Mouse (Mus musculus) liver, adult 10 weeks (tissue): ENCODE measurements around the gene Psmd9. TPM values are rescaled to one million over a fixed set of nuclear protein-coding genes. Genes with fewer than 3 reads are reported as not detected.

Experiments used
- polyA plus RNA-seq: library from polyadenylated mRNA; stranded (reverse); fragments of 350-450 nt; fragmentation: Illumina TruSeq; extraction: RNeasy Lipid Tissue Mini Kit (QIAGEN cat#74804); gene quantifications from one replicate; pipeline ENCODE4 v1.2.3, GENCODE M21; 2014; ENCODE audit warnings: low read depth, low replicate concordance

Psmd9 gene
- polyA plus RNA-seq = 7.9 TPM

DNA sequence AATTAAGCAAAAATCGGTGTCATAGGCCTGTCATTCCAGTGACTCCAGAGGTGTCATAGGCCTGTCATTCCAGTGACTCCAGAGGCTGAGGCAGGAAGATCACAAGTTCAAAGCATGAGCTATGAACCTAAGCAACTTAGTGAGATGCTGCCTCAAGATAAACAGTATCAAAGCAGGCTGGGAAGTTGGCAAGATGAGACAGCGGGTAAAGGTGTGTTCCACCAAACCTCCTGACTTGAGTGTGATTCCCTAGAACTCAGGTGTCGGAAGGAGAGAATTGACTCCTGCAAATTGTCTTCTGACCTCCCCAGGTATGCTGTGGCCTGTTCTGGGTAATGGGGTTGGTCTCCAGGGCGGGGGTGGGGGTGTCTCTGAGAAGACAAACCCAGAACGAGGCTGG is at the start of gene Psmd9:
Psmd9 (plus strand) TSS at position 130 of the 400 bp plus-strand sequence.

DNA sequence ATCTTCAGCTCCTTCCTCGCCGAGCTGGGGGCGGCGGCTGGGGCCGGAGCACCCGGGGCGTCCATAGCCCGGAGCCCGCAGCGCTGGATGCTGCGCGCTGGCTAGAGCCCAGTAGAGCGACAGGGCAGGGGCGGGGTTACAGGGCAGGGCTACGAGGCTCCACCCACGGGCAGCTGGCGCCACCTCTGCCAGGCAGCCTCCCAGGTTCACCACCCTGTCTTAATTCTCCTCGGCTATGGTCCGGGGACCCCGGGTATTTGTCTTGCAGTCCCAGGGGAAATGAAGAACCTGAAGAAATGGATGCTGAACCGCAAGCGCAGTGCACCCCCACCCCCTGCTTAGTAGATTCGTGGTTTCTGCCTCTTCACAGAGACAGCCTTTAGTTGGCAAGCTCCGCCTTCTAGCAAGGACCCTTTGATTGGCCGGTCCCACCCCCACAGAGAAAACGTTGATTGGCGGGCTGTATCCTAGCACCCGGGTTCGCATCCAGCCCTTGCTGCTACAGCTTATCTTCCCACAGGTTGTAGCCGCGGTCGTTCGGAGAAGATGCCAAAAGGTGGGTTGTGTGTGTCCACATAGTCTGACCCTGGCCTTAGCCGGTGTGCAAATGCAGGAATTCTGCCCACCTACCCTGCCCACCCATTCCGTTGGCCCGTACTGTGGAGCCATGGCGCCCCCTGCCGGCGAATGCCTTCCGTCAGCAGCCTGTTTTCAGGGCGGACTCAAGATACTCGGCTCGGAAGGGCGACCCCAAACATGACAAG is 36.7 kb upstream of the Psmd9 start, which contains the start of gene Rhof:
Rhof (minus strand) TSS at position 385 of the 764 bp plus-strand sequence.

DNA sequence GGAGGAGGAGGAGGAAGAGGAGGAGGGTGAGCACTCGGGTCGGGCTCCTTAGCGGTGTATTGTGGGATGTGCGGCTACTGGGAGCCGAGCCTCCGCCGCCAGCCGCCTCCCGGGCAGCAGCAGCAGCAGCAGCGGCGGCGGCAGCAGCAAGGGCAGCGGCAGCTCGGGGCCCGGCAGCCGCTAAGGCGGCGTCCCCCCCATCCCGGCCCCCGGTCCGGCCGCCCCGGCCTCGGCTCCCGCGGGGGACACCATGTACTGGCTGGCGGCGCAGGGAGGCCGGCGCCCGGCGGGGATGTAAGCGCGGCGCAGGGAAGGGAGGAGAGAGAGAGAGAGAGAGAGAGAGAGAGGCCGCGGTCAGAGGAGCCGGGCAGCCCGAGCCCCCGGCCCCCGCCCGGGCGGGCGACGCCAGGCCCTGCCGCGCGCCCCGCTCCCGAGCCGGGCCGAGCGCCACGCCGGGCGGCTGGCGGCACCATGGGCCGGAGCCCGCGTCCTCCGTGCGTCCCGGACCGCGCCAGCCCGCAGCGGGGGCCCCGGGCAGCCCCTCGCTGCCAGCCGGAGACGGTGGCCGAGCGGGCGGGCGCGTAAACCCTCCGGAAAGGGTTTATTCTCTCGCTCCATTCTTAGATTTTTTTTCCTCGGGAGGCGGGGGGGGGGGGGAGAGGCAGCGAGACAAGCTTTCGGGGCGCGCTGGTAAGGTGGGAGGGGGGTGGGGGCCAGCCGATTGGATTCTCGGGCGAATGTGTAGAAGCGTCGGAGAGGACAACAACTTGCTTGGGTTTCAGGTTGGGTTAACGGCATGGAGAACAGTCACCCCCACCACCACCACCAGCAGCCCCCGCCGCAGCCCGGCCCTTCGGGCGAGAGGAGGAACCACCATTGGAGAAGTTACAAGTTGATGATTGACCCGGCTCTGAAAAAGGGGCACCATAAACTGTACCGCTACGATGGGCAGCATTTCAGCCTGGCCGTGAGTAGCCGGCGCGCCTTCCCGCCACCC is 26.8 kb upstream of the Psmd9 start, which contains the start of gene Setd1b:
Setd1b (plus strand) TSS at position 33 of the 997 bp plus-strand sequence.

DNA sequence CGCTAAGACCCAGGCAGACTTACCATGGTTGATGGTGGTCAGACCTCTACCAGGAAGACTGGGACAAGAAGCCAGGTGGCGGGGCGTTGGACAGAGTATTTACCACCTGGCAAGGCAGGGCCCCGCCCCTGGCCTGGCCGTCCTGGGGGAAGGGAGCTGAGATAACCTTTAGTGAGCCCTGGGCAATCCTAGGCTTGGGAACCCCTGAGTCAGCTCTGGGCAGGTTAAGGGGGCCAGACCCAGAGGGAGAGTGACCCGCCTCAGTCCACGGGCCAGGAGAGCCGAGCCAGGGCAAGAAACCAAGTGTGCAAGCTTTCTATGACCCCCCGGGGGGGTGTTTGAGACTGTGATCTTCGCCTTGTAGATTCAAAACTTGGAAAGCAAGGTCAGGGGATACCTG is 13.4 kb downstream of the Psmd9 start, which contains the start of gene Hpd:
Hpd (minus strand) TSS at position 77 of the 400 bp plus-strand sequence.

DNA sequence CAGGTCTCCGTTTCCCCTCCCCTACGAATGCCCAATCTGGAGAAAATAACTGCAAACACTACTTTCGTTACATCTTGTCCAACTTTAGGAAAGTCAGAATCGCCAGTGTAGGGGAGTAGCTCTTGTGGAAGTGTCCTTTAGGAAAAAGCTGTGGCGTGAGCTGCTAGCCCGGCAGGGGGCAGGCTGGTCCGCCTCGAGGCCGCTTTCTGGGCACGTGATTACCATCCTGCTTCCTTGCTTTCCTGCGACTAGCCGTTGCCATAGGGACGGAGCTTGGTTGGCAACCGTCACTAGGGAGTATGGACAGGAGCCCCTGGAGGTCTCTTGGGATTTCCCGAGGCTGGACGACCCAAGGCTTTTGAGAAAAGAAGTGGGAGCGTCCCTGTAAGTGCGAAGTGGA is 82.6 kb downstream of the Psmd9 start, which contains the start of gene Wdr66:
Wdr66 (plus strand) TSS at position 269 of the 400 bp plus-strand sequence.

Other genes with a start within 250 kb of the Psmd9 start
- 4.8 TPM for gene Kdm2b, start 179.6 kb upstream of the Psmd9 start, polyA plus RNA-seq
- gene Orai1, start 154.3 kb upstream of the Psmd9 start, polyA plus RNA-seq = 0.74 TPM
- gene Morn3, start 122.4 kb upstream of the Psmd9 start, polyA plus RNA-seq = not detected
- gene Tmem120b, start 101.0 kb upstream of the Psmd9 start, polyA plus RNA-seq = 1.9 TPM
- not detected for gene Rhof, start 36.7 kb upstream of the Psmd9 start, polyA plus RNA-seq
- gene Setd1b, start 27.2 kb upstream of the Psmd9 start, polyA plus RNA-seq = 2.4 TPM
- 1,209 TPM for gene Hpd, start 13.3 kb downstream of the Psmd9 start, polyA plus RNA-seq
- gene Wdr66, start 82.7 kb downstream of the Psmd9 start, polyA plus RNA-seq = 0.21 TPM
- 2.3 TPM for gene Bcl7a, start 174.4 kb downstream of the Psmd9 start, polyA plus RNA-seq
- 1.7 TPM for gene Mlxip, start 225.4 kb downstream of the Psmd9 start, polyA plus RNA-seq